Mouse (Mus musculus): Measurements from ENCODE around the gene Fyb. TPM values are rescaled to one million over a fixed set of nuclear protein-coding genes. Genes with fewer than 3 reads are reported as not detected.

Gene Fyb
- total RNA-seq, 2 experiments from 2014 or later = 6.3 to 10.4 TPM

Other genes starting within 250 kb of the Fyb start
- gene Dab2, start 223.1 kb upstream of the Fyb start, total RNA-seq (2021) = 10 to 100 TPM; 10.7 to 14.1 TPM
- gene C9, start 77.5 kb upstream of the Fyb start, total RNA-seq (2021) = not detected
- gene Rictor, start 185.5 kb downstream of the Fyb start, total RNA-seq (2021) = 10 to 100 TPM; 43.1 to 43.9 TPM